Mouse (Mus musculus): Measurements from ENCODE around the gene Xylt2.
"Not testable (repeated sequence)": the region's sequence is repeated elsewhere in the genome, so short reads cannot be mapped to it uniquely, and the experiment has no call there.

Gene Xylt2

GRCm38 (mm10) chr11:94676308-94676707, 1.0 kb downstream of the Xylt2 start:
- DNase-seq (ENCODE audit: low spot score): no peak

DNA sequence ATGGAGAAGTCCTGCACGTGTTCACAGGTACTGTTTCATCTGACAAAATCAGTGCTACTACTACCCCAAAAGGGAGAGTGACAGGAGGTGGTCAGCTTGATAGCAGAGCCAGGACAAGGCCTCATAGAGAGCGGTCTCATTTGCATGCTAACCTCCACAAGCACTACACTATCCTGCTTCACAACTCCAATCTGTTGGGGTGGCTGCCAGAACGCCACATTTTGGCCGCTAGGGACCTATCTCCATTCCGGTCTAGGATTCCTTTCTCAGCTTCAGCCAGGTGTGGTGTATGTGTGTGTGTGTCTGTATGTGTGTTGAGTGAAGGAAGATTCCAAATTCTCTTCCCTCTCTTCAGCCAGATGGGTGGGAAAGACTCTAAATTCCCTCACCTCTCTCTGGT, 1.9 kb downstream of the Xylt2 start:
- DNase-seq (ENCODE audit: low spot score): no peak

DNA sequence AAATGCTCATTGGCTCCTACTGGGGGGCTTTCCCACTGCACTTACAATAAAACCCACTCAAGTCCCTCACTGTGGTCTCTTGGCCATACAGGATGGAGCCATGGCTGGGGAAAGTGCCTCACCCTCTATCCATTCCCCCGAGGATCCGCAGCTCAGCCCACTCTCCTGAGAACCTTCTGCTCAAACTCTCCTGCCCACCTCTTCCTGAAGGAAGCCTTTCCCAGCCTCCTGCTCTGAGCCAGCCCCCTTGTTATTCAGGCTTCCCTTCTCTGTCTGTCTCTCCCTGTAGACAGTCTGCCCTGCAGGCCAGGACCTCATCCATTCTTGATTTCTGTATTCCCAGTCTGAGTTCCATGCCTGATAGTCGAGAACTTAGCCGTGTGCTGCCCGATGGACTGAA, 2.3 kb downstream of the Xylt2 start:
- DNase-seq (ENCODE audit: low spot score): no peak

GRCm38 (mm10) chr11:94665281-94665680, 12.0 kb downstream of the Xylt2 start:
- DNase-seq (ENCODE audit: low spot score): no peak

DNA sequence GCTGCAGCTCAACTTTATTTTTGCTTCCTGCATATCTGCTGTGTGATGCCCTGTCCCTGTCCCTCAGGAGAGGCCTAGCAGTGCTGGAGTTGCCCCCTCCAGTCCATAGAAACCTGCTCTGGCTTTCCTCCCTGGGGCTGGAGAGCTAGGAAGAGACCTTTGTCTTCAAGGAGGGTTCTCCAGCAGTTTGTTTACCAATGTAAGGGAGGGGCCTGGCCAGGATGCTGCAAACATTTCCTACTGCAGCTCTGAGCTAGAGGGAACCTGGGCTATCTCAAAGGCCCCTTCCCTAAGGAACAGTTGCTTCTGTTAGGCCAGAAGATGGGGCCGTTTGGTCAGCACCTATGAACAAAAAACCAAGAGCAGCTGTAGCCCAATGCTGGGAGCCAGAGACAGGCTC, 16.0 kb downstream of the Xylt2 start:
- no peak for DNase-seq (ENCODE audit: low spot score)

DNA sequence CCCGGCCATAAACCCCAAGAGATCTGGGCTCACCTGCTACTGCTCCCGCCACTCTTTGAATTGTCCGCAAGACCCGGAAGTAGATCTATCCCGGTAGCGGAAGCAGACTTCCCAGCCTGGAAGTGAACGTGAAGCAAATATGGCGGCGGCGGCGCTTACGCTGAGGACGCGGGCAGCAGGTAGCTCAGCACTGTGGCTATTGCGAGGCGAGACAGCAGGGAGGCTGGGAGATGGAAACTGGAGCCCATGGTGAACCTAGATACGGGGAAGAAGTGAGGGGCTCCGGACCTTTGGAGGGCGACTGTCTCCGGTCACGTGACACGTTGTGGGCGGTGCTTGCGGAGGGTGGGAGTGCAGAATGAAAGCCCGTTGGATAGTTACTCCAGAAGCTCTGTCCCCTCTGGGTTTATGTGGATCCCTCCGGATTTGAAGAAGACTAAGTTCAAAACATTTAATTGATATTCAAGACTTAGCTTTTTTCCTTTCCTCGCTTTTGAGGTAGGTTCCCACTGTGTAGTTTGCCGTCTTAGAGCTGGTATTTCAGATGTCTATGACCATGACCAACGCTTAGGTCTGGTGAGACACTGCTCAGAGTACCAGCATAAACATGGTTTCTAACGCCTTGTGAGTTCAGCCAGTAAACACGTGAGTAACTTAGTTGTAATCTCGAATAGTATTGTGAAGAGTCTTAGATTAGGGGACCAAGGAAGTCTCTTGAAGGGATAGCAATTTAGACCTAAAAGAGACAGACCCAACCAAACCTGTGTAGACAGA, 23.5 kb downstream of the Xylt2 start, which contains the start of the genes Mrpl27 and Eme1:
Gene Mrpl27, plus strand, starts transcription at position 105 of the 774 bp plus-strand sequence.
Gene Eme1, minus strand, starts transcription at position 302 of the 774 bp plus-strand sequence.
- peak; percentile 82 for DNase-seq (ENCODE audit: low spot score)

- peak; percentile 22 for DNase-seq (ENCODE audit: low spot score)
These were observed 24.3 kb downstream of the Xylt2 start for GRCm38 (mm10) chr11:94652973-94653372.

DNA sequence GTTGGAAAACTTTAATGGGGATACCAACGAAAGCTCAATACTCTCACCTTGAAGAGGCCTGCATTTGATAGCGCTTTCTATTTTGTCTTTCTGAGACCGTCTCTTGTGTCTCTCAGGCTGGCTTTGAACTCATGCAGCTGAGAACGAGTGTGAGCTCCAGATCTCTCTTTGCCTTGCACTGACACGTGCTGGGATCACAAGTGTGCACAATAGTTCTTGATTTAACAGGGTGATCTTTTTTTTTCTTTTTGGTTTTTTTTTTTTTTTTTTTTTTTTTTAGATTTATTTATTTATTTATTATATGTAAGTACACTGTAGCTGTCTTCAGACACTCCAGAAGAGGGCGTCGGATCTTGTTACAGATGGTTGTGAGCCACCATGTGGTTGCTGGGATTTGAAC, 26.1 kb downstream of the Xylt2 start:
- DNase-seq (ENCODE audit: low spot score): not testable (repeated sequence)

GRCm38 (mm10) chr11:94646457-94646856, 30.9 kb downstream of the Xylt2 start:
- no peak for DNase-seq (ENCODE audit: low spot score)

- no peak for DNase-seq (ENCODE audit: low spot score)
These were observed 32.7 kb downstream of the Xylt2 start for GRCm38 (mm10) chr11:94644461-94645219.

- no peak for DNase-seq (ENCODE audit: low spot score)
These were observed 42.9 kb downstream of the Xylt2 start for GRCm38 (mm10) chr11:94634431-94634830.

DNA sequence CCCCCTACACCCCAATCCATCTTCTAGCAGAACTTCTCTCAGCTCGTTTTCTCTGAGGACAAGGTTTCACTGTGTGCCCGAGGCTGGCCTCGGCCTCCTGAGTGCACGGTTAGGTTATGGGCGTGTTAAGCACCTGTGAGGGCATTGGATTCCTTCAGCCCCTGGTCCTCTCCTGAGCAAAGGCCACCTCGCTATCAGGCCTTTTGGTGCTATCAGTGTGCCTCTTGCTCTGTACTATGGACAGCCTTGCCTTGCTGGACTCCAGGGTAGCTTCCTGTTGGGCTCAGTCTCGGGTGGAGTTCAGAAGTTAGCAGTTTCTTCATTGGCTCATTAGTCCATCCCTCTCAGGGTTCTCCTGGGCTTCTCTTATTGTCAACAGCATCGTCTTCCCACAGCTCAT, 44.3 kb downstream of the Xylt2 start:
- no peak for DNase-seq (ENCODE audit: low spot score)

DNA sequence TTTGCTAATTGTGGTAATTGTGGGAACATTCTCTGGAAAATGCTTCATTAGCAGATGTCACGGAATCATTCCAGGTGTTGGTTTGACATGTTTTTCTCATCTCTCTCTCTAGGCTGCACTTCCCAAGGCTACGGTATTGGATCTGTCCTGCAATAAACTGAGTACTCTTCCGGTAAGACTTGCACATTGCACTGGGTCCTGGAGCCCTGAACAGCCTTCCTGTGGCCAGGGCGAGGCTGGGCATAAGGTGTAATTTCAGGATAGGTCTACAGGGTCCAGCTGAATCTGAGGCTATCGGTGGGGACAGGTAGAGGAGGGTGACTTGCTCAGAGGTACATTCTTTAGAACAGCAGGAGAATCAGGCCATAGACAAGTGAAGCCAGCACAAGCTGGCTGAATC, 45.3 kb downstream of the Xylt2 start:
- DNase-seq (ENCODE audit: low spot score): no peak

DNA sequence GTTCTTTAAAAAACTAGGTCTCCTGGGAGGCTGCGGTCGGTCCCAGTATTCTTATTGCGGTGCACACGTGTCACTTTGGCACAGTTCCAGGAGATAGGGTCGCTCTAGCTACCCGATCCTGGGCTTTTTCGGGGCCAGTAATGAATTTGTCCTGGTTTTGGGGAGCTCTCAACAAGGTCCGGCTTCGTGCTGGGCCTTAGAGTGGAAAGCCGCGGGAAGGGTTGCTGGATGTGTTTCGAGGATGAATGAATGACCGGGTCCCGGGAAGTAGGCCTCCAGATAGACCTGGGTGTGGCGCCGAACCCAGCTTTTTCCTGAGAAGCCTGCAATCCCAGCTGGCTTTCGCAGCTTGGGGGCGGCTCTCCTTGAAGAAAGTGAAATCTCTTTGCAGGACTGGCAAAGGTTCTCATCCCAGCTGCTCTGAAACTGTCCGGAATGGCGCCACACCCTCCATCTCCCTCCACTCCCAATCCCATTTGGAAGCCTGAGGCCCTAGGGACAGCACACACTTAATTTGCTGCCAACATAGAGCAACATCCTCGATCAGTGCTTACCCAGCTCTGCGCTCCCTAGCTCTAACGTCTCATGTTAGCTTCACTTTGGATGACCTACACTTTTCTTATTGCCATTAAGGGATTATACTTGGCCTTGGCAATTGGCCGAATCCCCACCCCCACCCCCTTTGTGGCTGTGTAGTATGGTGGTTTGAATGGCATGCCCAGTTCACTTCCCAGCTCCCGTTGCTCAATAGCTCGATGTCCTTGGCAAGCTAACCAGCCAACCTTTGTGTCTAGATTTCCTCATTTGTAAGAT, 46.9 kb downstream of the Xylt2 start:
- DNase-seq (ENCODE audit: low spot score): peak; percentile 49

DNA sequence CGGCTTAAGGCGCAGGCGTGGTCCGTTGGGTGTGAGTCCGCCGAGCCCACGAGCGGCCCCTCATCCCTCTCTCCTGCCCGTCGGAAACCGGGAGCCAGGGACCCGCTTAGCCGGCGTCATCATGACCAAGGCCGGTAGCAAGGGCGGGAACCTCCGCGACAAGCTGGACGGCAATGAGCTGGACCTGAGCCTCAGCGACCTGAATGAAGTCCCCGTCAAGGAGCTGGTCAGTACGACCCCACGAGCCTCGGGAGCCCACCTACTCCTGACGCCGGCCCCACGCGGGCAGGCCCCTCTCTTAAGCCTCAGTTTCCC, 47.5 kb downstream of the Xylt2 start:
- no peak for DNase-seq (ENCODE audit: low spot score)

GRCm38 (mm10) chr11:94629199-94629883, 48.0 kb downstream of the Xylt2 start, which contains the start of gene Lrrc59:
Lrrc59 (plus strand) TSS chr11:94629767.
- peak; percentile 86 for DNase-seq (ENCODE audit: low spot score)

- DNase-seq (ENCODE audit: low spot score): no peak
These were observed 55.2 kb downstream of the Xylt2 start for GRCm38 (mm10) chr11:94622162-94622561.

- no peak for DNase-seq (ENCODE audit: low spot score)
These were observed 55.9 kb downstream of the Xylt2 start for GRCm38 (mm10) chr11:94621458-94621852.

GRCm38 (mm10) chr11:94620766-94621457, 56.4 kb downstream of the Xylt2 start:
- DNase-seq (ENCODE audit: low spot score): no peak

DNA sequence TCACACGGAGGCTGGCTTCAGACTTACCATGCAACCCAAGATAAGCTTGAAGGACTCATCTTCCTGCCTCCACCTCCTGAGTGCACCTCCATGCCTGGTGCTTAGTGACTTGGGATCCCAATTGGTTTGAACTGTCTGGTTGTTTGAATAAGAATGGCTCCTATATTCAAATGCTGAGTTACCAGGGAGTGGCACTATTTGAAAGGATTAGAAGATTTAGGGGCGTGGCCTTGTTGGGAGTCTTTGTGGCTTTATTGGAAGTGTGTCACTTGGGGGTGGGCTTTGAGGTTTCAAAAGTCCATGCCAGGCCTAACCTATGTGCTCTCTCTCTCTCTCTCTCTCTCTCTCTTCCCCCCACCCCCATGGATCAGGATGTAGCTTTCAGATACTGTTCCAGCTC, 59.7 kb downstream of the Xylt2 start:
- DNase-seq (ENCODE audit: low spot score): no peak

- DNase-seq (ENCODE audit: low spot score): no peak
These were observed 61.8 kb downstream of the Xylt2 start for GRCm38 (mm10) chr11:94615494-94615893.

Measured in c-Kit-positive CD71-positive TER-119-positive erythroid progenitor cells, embryonic 14.5 days (primary cell).